Mouse (Mus musculus) cortical plate, adult 2 months (tissue): ENCODE measurements around the gene Rab17. TPM values are rescaled to one million over a fixed set of nuclear protein-coding genes. Genes with fewer than 3 reads are reported as not detected.

Experiments used
- H3K27ac ChIP-seq: fragments of 200-500 bp; 2 replicates; pipeline ENCODE4 v1.5.1; 2012; ENCODE audit warnings: low read length, control low read depth, inconsistent platforms; ENCODE audit not compliant: insufficient read depth
- H3K4me1 ChIP-seq: fragments of 200-500 bp; 2 replicates; pipeline ENCODE4 v1.6.1; 2011; ENCODE audit warnings: low read length; ENCODE audit not compliant: control insufficient read depth, insufficient read depth
- H3K4me3 ChIP-seq: fragments of 200-500 bp; 2 replicates; pipeline ENCODE4 v1.5.1; 2011; ENCODE audit warnings: mild to moderate bottlenecking, low read length, control low read depth; ENCODE audit not compliant: insufficient read depth
- CTCF ChIP-seq: fragments of 200-500 bp; IDR thresholded peaks from 2 replicates; pipeline ENCODE4 v1.5.1; 2011; ENCODE audit warnings: mild to moderate bottlenecking, control low read depth, low read length; ENCODE audit not compliant: insufficient read depth; ENCODE audit errors: extremely low read depth
- POLR2A ChIP-seq: fragments of 200-500 bp; IDR thresholded peaks from 2 replicates; pipeline ENCODE4 v1.6.1; 2011; ENCODE audit warnings: mild to moderate bottlenecking, low read length, control low read depth; ENCODE audit not compliant: insufficient read depth; ENCODE audit errors: extremely low read depth
- polyA plus RNA-seq: library from polyadenylated mRNA; depleted of rRNA; stranded (reverse); fragments of >200 nt; gene quantifications from 2 replicates; pipeline ENCODE4 v1.2.3, GENCODE M21; 2012

The Rab17 gene
- polyA plus RNA-seq, 1 experiment = 0.06 TPM

- TF ChIP-seq POLR2A (no peak), CTCF (no peak)
- Histone ChIP-seq H3K27ac (no peak overlapping the region), H3K4me3 (no peak overlapping the region), H3K4me1 (no peaks in the 10 kb centered on the region)
Observed at GRCm38 (mm10) chr1:90945171-90945570, 24.3 kb downstream of the Rab17 start.

- no peak overlapping the region for H3K27ac ChIP-seq
- no peak overlapping the region for H3K4me3 ChIP-seq
- no peaks in the 10 kb centered on the region for H3K4me1 ChIP-seq
- TF ChIP-seq CTCF (no peak), POLR2A (no peak)
Observed at GRCm38 (mm10) chr1:90939980-90940379, 29.5 kb downstream of the Rab17 start.

GRCm38 (mm10) chr1:90936990-90937389 is 32.5 kb downstream of the Rab17 start:
- no peaks in the 10 kb centered on the region for H3K4me1 ChIP-seq
- no peak for TF ChIP-seq CTCF
- no peak for TF ChIP-seq POLR2A
- H3K27ac ChIP-seq = no peak overlapping the region
- no peak overlapping the region for H3K4me3 ChIP-seq

GRCm38 (mm10) chr1:90933001-90933400 is 36.5 kb downstream of the Rab17 start:
- H3K4me3 ChIP-seq = no peak overlapping the region
- no peaks in the 10 kb centered on the region for H3K4me1 ChIP-seq
- H3K27ac ChIP-seq = no peak overlapping the region
- TF ChIP-seq POLR2A (no peak), CTCF (no peak)

GRCm38 (mm10) chr1:90928575-90928934 is 40.9 kb downstream of the Rab17 start:
- TF ChIP-seq CTCF = peak; percentile 87
- TF ChIP-seq POLR2A = no peak
- no peaks in the 10 kb centered on the region for H3K4me1 ChIP-seq
- H3K27ac ChIP-seq = no peak overlapping the region
- no peak overlapping the region for H3K4me3 ChIP-seq

- no peak for TF ChIP-seq CTCF
- H3K4me1 ChIP-seq = no peaks in the 10 kb centered on the region
- H3K27ac ChIP-seq = no peak overlapping the region
- H3K4me3 ChIP-seq = no peak overlapping the region
Observed at GRCm38 (mm10) chr1:90927929-90928574, 41.4 kb downstream of the Rab17 start.

- TF ChIP-seq POLR2A (no peak), CTCF (no peak)
- Histone ChIP-seq H3K4me1 (no peaks in the 10 kb centered on the region), H3K27ac (no peak overlapping the region), H3K4me3 (no peak overlapping the region)
Observed at GRCm38 (mm10) chr1:90927308-90927707, 42.2 kb downstream of the Rab17 start.

GRCm38 (mm10) chr1:90926030-90926429 is 43.4 kb downstream of the Rab17 start:
- TF ChIP-seq POLR2A = no peak
- no peak for TF ChIP-seq CTCF
- Histone ChIP-seq H3K27ac (no peak overlapping the region), H3K4me3 (no peak overlapping the region), H3K4me1 (no peaks in the 10 kb centered on the region)

GRCm38 (mm10) chr1:90921687-90922086 is 47.8 kb downstream of the Rab17 start:
- H3K4me3 ChIP-seq = no peak overlapping the region
- no peaks in the 10 kb centered on the region for H3K4me1 ChIP-seq
- H3K27ac ChIP-seq = no peak overlapping the region
- TF ChIP-seq POLR2A (no peak), CTCF (no peak)

- H3K4me1 ChIP-seq = no peaks in the 10 kb centered on the region
- TF ChIP-seq CTCF (no peak), POLR2A (no peak)
- no peak overlapping the region for H3K27ac ChIP-seq
- H3K4me3 ChIP-seq = no peak overlapping the region
Observed at GRCm38 (mm10) chr1:90917509-90917908, 52.0 kb downstream of the Rab17 start.

GRCm38 (mm10) chr1:90914948-90915569 is 54.4 kb downstream of the Rab17 start, which contains the start of gene Mlph:
Gene Mlph (plus strand): TSS chr1:90915085.
- no peak within 1 kb of the TSS for H3K4me3 ChIP-seq
- TF ChIP-seq CTCF (no peak), POLR2A (no peak)

More at GRCm38 (mm10) chr1:90914948-90915569, 54.4 kb downstream of the Rab17 start, which contains the start of gene Mlph:
- Histone ChIP-seq H3K4me1 (no peaks in the 10 kb centered on the region), H3K27ac (peak within 1 kb of the TSS; percentile 28; the same call in 1 of the 2 replicates)
